ENCODE assay signal across 10 mouse cellular contexts in genomic region chr9:15068686-15069295, GRCm38 (mm10). TPM values are rescaled to one million over a fixed set of nuclear protein-coding genes. Genes with fewer than 3 reads are reported as not detected.
DNase-seq lines count a peak whose midpoint lies in the region; ATAC-seq and TF ChIP-seq lines count a peak whose summit lies in the region.
"Had no signal": no experiment of that assay in that cellular context is flagged by ENCODE, and none has a peak within 500 bp of the region (broad histone marks: within the 10 kb centered on the region; RNA-seq: fewer than 3 reads in every experiment).

No protein-coding gene starts in this region.

- no peak for TF ChIP-seq CTCF in kidney, postnatal 0 days (IDR thresholded peaks at IDR 0.05; ENCODE audit: low read depth)

- no peaks in the 10 kb centered on the region for H3K36me3 ChIP-seq in kidney, postnatal 0 days (ENCODE audit: insufficient read depth, low read length)
- H3K36me3 ChIP-seq in midbrain, embryonic 16.5 days (ENCODE audit: control insufficient read depth, insufficient read depth, low read length), result no peaks in the 10 kb centered on the region
- H3K36me3 ChIP-seq: heart, embryonic 15.5 days had no signal

- no peaks in the 10 kb centered on the region for H3K9me3 ChIP-seq in kidney, postnatal 0 days (replicated peaks; ENCODE audit: low read length)
- no peaks in the 10 kb centered on the region for H3K9me3 ChIP-seq in midbrain, embryonic 16.5 days (replicated peaks; ENCODE audit: control insufficient read depth, low read length, poor library complexity, severe bottlenecking)
- H3K9me3 ChIP-seq: heart, embryonic 15.5 days had no signal

- no peaks in the 10 kb centered on the region for H3K27me3 ChIP-seq in kidney, postnatal 0 days (ENCODE audit: insufficient read depth, low read length)
- no peaks in the 10 kb centered on the region for H3K27me3 ChIP-seq in midbrain, embryonic 16.5 days (ENCODE audit: control insufficient read depth, insufficient read depth, low read depth, low read length)
- H3K27me3 ChIP-seq: heart, embryonic 15.5 days had no signal

- WGBS in kidney, postnatal 0 days, result 73% methylated on average over 6 of the region's 6 CpGs
- 77% methylated on average over 6 of the region's 6 CpGs for WGBS in midbrain, embryonic 16.5 days

- no peak overlapping the region for H3K4me2 ChIP-seq in kidney, postnatal 0 days (ENCODE audit: low read length)
- no peak overlapping the region for H3K4me2 ChIP-seq in midbrain, embryonic 16.5 days (ENCODE audit: low read length)
- H3K4me2 ChIP-seq: heart, embryonic 15.5 days had no signal

- H3K27ac ChIP-seq in kidney, postnatal 0 days, result no peak overlapping the region
- no peak overlapping the region for H3K27ac ChIP-seq in midbrain, embryonic 16.5 days (ENCODE audit: low read length)
- H3K27ac ChIP-seq: heart, embryonic 15.5 days had no signal

- peak; percentile 92 for ATAC-seq in kidney, postnatal 0 days (replicated peaks; ENCODE audit: low FRiP score, low read depth)
- ATAC-seq in midbrain, embryonic 16.5 days, result no peak

- H3K4me3 ChIP-seq in kidney, postnatal 0 days (replicated peaks; ENCODE audit: low read depth, low read length), result no peak overlapping the region
- no peak overlapping the region for H3K4me3 ChIP-seq in midbrain, embryonic 16.5 days (ENCODE audit: low read depth, low read length)
- H3K4me3 ChIP-seq: erythroblast, embryonic 14.5 days; heart, embryonic 15.5 days had no signal

- no peaks in the 10 kb centered on the region for H3K4me1 ChIP-seq in kidney, postnatal 0 days (replicated peaks; ENCODE audit: insufficient read depth, low read length)
- H3K4me1 ChIP-seq in midbrain, embryonic 16.5 days (ENCODE audit: control insufficient read depth, insufficient read depth, low read length), result no peaks in the 10 kb centered on the region

- H3K9ac ChIP-seq in kidney, postnatal 0 days (ENCODE audit: low read depth, low read length), result no peak overlapping the region
- H3K9ac ChIP-seq in midbrain, embryonic 16.5 days (ENCODE audit: low read depth, low read length), result no peak overlapping the region
- H3K9ac ChIP-seq: heart, embryonic 15.5 days had no signal

- peak; percentile 13 for DNase-seq in embryo, embryonic 11 days
- no peak for DNase-seq in embryo, embryonic 9.5 days (ENCODE audit: extremely low spot score)
- peak; percentile 25 to 39 for DNase-seq in right cerebral cortex, adult 2 months (ENCODE audit: low spot score in 2 of 2)
- no peak for DNase-seq in right cerebral cortex, postnatal 4 days
- peak; percentile 22 for DNase-seq in kidney, postnatal 0 days (ENCODE audit: low spot score)
- peak; percentile 44 for DNase-seq in urinary bladder, postnatal 25 days (ENCODE audit: low spot score)
- DNase-seq in spleen, postnatal 14 days (ENCODE audit: low spot score in 2 of 2), result no peak

RNA-seq across cellular contexts. Expression of gene Panx1, which starts 23.5 kb away (rescaled TPM):
- 29.9 and 37.3 TPM in 2 replicates for polyA plus RNA-seq in kidney, postnatal 0 days (2015; fragmentation: Nextera tagmentation; extraction: Ambion mirVana)
- polyA plus RNA-seq in midbrain, embryonic 16.5 days (2015; fragmentation: Nextera tagmentation; extraction: Ambion mirVana), result 165 and 168 TPM in 2 replicates

RNA-seq across cellular contexts. Expression of gene Hephl1, which starts 43.1 kb away (rescaled TPM):
- polyA plus RNA-seq in kidney, postnatal 0 days (2015; fragmentation: Nextera tagmentation; extraction: Ambion mirVana), result not detected in 2 replicates
- polyA plus RNA-seq in midbrain, embryonic 16.5 days (2015; fragmentation: Nextera tagmentation; extraction: Ambion mirVana), result 0.06 TPM in 1 of 2 replicates, not detected in the other
- polyA plus RNA-seq: erythroblast, embryonic 14.5 days had no signal

Comparison
In these comparisons a context has a peak if more than half of its experiments do, and no peak if none do; other contexts are left out.
1. DNase-seq: peak in embryo, embryonic 11 days (single experiment), right cerebral cortex, adult 2 months (2 of 2), kidney, postnatal 0 days (single experiment) and urinary bladder, postnatal 25 days (single experiment); none in embryo, embryonic 9.5 days (single experiment), right cerebral cortex, postnatal 4 days (single experiment) and spleen, postnatal 14 days (0 of 2).